Mouse (Mus musculus): Measurements from ENCODE around the gene Tspan5.

DNA sequence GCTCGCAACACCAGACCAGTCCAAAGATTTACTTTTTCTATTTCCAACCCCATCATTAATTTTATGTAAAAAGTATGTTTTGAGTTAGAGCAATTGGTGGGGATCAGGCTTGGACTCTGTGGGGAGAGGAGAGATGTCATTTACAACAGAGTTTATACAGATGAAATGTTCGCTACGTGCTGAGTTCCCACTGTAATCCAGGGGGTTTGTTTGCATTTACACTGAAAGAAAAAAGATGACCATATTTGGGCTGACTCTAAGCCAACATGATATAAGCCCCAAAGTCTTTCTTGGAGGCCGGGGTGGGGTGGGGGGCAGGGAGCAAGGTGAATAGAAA, 32.6 kb downstream of the Tspan5 start:
- no peak for TF ChIP-seq CTCF (IDR thresholded peaks at IDR 0.05; ENCODE audit: low read depth)
- no peak for TF ChIP-seq EP300 (IDR thresholded peaks at IDR 0.05; ENCODE audit: low read depth)
